ENCODE assay signal across 9 mouse cellular contexts in the genomic region with DNA sequence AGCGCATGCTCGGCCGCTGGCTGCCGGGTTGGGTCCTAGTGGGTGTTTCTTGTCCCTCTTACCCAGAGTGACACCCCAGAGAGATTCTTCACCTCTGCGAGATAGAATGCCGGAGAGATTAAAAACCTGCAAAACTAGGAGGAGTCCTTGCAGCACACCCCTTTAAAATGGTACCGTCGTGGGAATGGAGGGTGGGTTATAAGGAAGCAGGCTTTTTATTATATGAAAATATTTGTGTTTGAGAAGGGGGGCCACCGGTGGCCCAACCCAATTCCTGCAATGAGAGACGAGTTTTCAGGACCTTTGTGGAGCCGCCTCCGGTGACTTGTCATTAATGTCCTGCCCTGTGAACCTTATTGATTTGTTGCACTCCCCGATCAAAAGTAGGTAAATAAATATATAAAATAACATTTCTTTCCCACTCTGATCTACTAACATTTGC. TPM values are rescaled to one million over a fixed set of nuclear protein-coding genes. Genes with fewer than 3 reads are reported as not detected.
DNase-seq lines count a peak whose midpoint lies in the region; ATAC-seq and TF ChIP-seq lines count a peak whose summit lies in the region.
"Had no signal": no experiment of that assay in that cellular context is flagged by ENCODE, and none has a peak within 500 bp of the region (broad histone marks: within the 10 kb centered on the region; RNA-seq: fewer than 3 reads in every experiment).

A gene (minus strand): TSS at position 172 of the 442 bp plus-strand sequence.

- no peak for TF ChIP-seq CTCF in gastrocnemius, adult 2 months (IDR thresholded peaks at IDR 0.05)
- TF ChIP-seq CTCF in hindbrain, postnatal 0 days (IDR thresholded peaks at IDR 0.05; ENCODE audit: low read depth), result no peak

- H3K9me3 ChIP-seq in hindbrain, postnatal 0 days (ENCODE audit: low read length), result no peaks in the 10 kb centered on the region
- no peaks in the 10 kb centered on the region for H3K9me3 ChIP-seq in liver, embryonic 16.5 days (replicated peaks; ENCODE audit: control insufficient read depth, low read length)

- peak within 1 kb of the TSS; percentile 88 for H3K4me3 ChIP-seq in gastrocnemius, adult 2 months
- peak within 1 kb of the TSS; percentile 87 for H3K4me3 ChIP-seq in hindbrain, postnatal 0 days (ENCODE audit: low read length)
- H3K4me3 ChIP-seq in liver, embryonic 16.5 days (ENCODE audit: low read depth, low read length), result peak within 1 kb of the TSS; percentile 66

- peak in 1 of 2 experiments; percentile 58 for DNase-seq in frontal cortex, adult 2 months (ENCODE audit: extremely low spot score in 1 of 2, low spot score in 1 of 2)
- DNase-seq in frontal cortex, postnatal 10 days (ENCODE audit: low spot score in 2 of 2), result no peak
- no peak for DNase-seq in adrenal gland, adult 2 months
- DNase-seq in gastrocnemius, adult 2 months, result no peak
- DNase-seq in hindbrain, postnatal 0 days (ENCODE audit: low spot score), result no peak
- no peak for DNase-seq in yolk sac, embryonic 10.5 days (ENCODE audit: low spot score)
- DNase-seq in spleen, postnatal 4 days (ENCODE audit: low spot score in 2 of 2), result no peak

- peak within 1 kb of the TSS; percentile 93 for H3K27ac ChIP-seq in gastrocnemius, adult 2 months
- peak within 1 kb of the TSS; percentile 84 for H3K27ac ChIP-seq in hindbrain, postnatal 0 days
- peak within 1 kb of the TSS; percentile 61 for H3K27ac ChIP-seq in liver, embryonic 16.5 days (ENCODE audit: low read length)

- peak within 1 kb of the TSS; percentile 83 for H3K9ac ChIP-seq in hindbrain, postnatal 0 days (replicated peaks; ENCODE audit: low read length)
- peak within 1 kb of the TSS; percentile 57 for H3K9ac ChIP-seq in liver, embryonic 16.5 days (ENCODE audit: low read depth, low read length)

- intact Hi-C loops in gastrocnemius, adult 2 months (cut with DNase I), result loop anchor here (5.0 kb wide), 2 partner anchors 55 to 95 kb away; a partner anchor contains a TSS

- 2% methylated on average over 13 of the region's 13 CpGs for WGBS in hindbrain, postnatal 0 days
- WGBS in liver, embryonic 16.5 days (ENCODE audit: insufficient replicate concordance), result 2% methylated on average over 13 of the region's 13 CpGs

- H3K4me2 ChIP-seq in hindbrain, postnatal 0 days (ENCODE audit: low read depth, low read length), result peak within 1 kb of the TSS; percentile 79
- peak within 1 kb of the TSS; percentile 73 for H3K4me2 ChIP-seq in liver, embryonic 16.5 days (ENCODE audit: low read depth, low read length)

- ATAC-seq in hindbrain, postnatal 0 days, result peak; percentile 16; the same call in 1 of the 2 replicates
- ATAC-seq in liver, embryonic 16.5 days (ENCODE audit: low read depth), result peak; percentile 51

- no peaks in the 10 kb centered on the region for H3K4me1 ChIP-seq in hindbrain, postnatal 0 days (ENCODE audit: insufficient read depth, low read length)
- no peaks in the 10 kb centered on the region; the same call in 1 of the 2 replicates for H3K4me1 ChIP-seq in liver, embryonic 16.5 days (ENCODE audit: control insufficient read depth, low read depth, low read length)

- no peaks in the 10 kb centered on the region for H3K36me3 ChIP-seq in hindbrain, postnatal 0 days (ENCODE audit: insufficient read depth, low read length)
- H3K36me3 ChIP-seq in liver, embryonic 16.5 days (ENCODE audit: control insufficient read depth, insufficient read depth), result no peaks in the 10 kb centered on the region

- H3K27me3 ChIP-seq in hindbrain, postnatal 0 days (ENCODE audit: insufficient read depth, low read length), result no peaks in the 10 kb centered on the region
- H3K27me3 ChIP-seq in liver, embryonic 16.5 days (ENCODE audit: control insufficient read depth, insufficient read depth, low read depth, low read length), result peaks cover 13% of the 10 kb centered on the region; the same call in 1 of the 2 replicates
- H3K27me3 ChIP-seq: CH12.LX had no signal

RNA-seq across cellular contexts. Expression of the gene that starts here (rescaled TPM):
- polyA plus RNA-seq in frontal cortex, adult 2 months (2012; rRNA removed), result 20.1 and 21.3 TPM in 2 replicates
- 100 to 1,000 TPM; 114 to 198 TPM for total RNA-seq in adrenal gland, adult 2 months (2021)
- 15.4 TPM in 2 replicates for polyA plus RNA-seq in adrenal gland, adult 2 months (2012; rRNA removed)
- total RNA-seq in gastrocnemius, adult 2 months (2021), result 10 to 100 TPM in 1 of 2 experiments, 1 to 10 TPM in 1; 7.1 to 15.5 TPM
- total RNA-seq in hindbrain, postnatal 0 days (2014; rRNA removed), result 24.8 and 36.7 TPM in 2 replicates
- polyA plus RNA-seq in hindbrain, postnatal 0 days (2015; fragmentation: Nextera tagmentation; extraction: Ambion mirVana), result 62.5 and 65.6 TPM in 2 replicates
- polyA plus RNA-seq in liver, embryonic 16.5 days (2015; fragmentation: Nextera tagmentation; extraction: Ambion mirVana), result 23.6 and 26.5 TPM in 2 replicates
- total RNA-seq: CH12.LX had no signal
